Mouse (Mus musculus): Measurements from ENCODE around the gene Prkd2.

The Prkd2 gene

DNA sequence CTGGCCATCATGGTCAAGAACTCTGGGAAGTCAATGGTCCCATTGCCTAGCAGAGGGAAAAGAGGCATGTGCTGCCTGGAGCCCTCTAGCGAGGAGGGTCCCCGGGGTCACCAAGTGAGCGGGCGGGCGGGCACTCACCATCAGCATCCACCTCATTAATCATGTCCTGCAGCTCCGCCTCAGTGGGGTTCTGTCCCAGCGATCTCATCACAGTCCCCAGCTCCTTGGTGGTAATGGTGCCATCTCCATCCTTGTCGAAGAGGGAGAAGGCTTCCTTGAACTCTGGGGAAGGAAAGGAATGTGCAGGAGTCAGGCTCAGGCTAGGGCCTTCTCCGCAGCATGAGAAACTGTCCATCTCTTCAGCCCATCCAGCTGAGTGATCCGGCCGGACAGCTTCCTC is 74.7 kb downstream of the Prkd2 start:
- no peak for DNase-seq (ENCODE audit: low spot score)

- no peak for DNase-seq (ENCODE audit: low spot score)
Observed at GRCm38 (mm10) chr7:16918014-16918413, 75.3 kb downstream of the Prkd2 start.

DNA sequence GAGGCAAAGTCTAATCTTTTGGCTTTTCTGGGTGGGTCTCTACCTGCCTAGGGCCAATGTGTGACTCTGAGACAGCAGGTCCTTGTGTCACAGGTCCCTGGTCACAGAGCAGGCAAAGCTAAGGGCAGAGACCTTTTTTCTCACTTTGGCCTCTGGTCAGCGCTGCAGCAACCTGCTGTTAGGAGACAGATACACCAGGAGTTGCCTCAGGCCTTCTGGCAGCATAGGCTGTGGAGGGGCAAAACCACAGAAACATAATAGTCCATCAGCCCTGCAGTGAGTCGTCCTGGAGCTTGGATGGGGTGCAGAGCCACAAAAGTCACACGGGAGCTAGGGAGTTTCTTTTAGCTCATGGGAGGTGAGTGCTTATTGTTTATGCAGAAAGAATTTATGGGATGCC is 76.0 kb downstream of the Prkd2 start:
- DNase-seq (ENCODE audit: low spot score): no peak

- no peak for DNase-seq (ENCODE audit: low spot score)
Observed at GRCm38 (mm10) chr7:16919395-16920149, 76.9 kb downstream of the Prkd2 start.

Measured in testis, postnatal 14 days (tissue).